Mouse (Mus musculus): ENCODE data around the gene Ppp1r8. TPM values are rescaled to one million over a fixed set of nuclear protein-coding genes. Genes with fewer than 3 reads are reported as not detected.
"Not testable (repeated sequence)": the region's sequence is repeated elsewhere in the genome, so short reads cannot be mapped to it uniquely, and the experiment has no call there.

The Ppp1r8 gene
- polyA plus RNA-seq, 1 experiment from 2014 or later: 55.2 TPM

DNA sequence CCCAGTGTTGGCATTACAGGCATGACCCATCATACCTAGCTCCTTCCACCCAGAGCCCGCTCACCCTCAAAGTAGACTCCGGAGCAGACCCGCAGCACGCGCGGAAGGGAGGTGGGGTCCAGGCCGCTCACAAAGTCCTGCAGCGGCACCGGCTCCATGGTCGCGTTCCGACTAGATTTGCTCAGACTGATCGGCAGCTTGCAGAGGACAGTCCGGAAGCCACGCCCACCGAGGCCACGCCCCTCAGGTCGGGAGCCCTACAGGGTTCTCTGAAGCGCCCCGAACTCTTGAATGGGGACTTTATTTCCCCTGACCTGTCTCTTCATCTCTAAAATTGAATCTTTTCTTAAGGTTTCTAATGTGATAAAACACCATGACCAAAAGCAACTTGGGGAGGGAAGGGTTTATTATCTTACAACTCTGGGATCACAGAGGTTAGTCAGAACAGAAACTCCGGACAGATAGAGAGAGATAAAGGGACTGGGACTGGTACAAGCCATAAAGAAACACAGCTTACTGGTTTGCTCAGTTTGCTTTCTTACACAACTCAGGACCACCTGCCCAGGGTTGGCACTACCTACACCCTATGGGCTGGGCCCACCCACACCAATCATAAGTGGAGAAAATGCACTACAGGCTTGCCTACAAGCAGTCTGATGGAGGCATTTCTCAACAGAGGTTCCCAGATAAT lies 46.6 kb downstream of the Ppp1r8 start, which contains the start of gene Themis2:
Gene Themis2 (minus strand): TSS at position 192 of the 691 bp plus-strand sequence.
- peaks cover 21% of the 10 kb centered on the region for H3K27me3 ChIP-seq
- H3K4me3 ChIP-seq (replicated peaks): peak within 1 kb of the TSS; percentile 38
- no peaks in the 10 kb centered on the region for H3K9me3 ChIP-seq (replicated peaks)
- ATAC-seq (ENCODE audit: insufficient number of reproducible peaks, low FRiP score, low TSS enrichment, low read depth): no peak
- WGBS: 3% methylated on average over 21 of the region's 21 CpGs
- no peak within 1 kb of the TSS for H3K9ac ChIP-seq
- no peak within 1 kb of the TSS for H3K27ac ChIP-seq (replicated peaks)
- peaks cover 5% of the 10 kb centered on the region; the same call in 1 of the 2 replicates for H3K4me1 ChIP-seq
- H3K36me3 ChIP-seq: no peaks in the 10 kb centered on the region
- peak within 1 kb of the TSS; percentile 54 for H3K4me2 ChIP-seq (replicated peaks)

DNA sequence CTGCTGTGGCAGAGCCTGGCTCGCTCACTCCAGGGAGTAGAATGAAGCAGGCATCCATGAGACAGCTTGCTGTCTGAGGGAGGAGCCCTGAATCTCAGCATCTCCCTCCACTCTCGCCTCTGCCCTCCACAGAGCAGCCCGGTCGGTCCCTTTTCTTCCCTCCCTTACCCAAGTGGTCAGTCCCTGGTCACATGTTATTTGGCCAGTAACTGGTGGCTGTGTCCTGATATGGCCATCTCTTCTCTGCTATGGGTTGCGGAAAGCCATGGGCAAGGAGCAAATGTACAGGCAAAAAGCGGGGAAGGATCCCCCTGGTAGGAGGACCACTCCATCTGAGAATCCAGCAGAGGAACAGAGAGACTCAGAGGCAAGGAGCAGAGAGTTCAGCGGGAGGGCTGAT lies 47.8 kb downstream of the Ppp1r8 start:
- H3K4me1 ChIP-seq: peaks cover 5% of the 10 kb centered on the region; the same call in 1 of the 2 replicates
- no peak; the same call in 1 of the 2 replicates for ATAC-seq (ENCODE audit: insufficient number of reproducible peaks, low FRiP score, low TSS enrichment, low read depth)
- no peak overlapping the region for H3K4me3 ChIP-seq (replicated peaks)
- H3K27me3 ChIP-seq: peaks cover 21% of the 10 kb centered on the region
- no peak overlapping the region for H3K9ac ChIP-seq
- H3K27ac ChIP-seq (replicated peaks): no peak overlapping the region
- H3K9me3 ChIP-seq (replicated peaks): no peaks in the 10 kb centered on the region
- no peaks in the 10 kb centered on the region for H3K36me3 ChIP-seq
- H3K4me2 ChIP-seq (replicated peaks): no peak overlapping the region
- 64% methylated on average over 7 of the region's 7 CpGs for WGBS

DNA sequence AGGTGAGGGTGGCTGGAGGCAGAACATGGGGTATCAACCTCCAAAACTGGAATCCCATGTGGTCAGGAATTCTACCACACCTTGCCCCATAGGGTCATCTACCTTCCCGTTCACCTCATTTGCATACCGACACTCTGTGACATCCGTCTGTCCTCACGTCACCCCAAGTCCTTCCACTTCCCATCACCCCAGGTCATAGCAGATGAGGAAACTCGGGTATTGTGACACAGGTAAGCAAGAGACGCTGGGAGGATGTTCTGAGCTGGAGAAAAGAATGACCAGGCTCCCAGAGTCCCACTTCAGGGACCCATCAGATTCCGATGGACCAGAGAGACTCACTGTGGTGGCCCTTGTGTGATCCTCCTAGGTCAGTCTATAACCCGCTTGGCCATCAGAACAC lies 48.2 kb downstream of the Ppp1r8 start:
- Histone ChIP-seq H3K9ac (no peak overlapping the region), H3K4me2 (replicated peaks) (no peak overlapping the region), H3K4me3 (replicated peaks) (no peak overlapping the region), H3K4me1 (peaks cover 5% of the 10 kb centered on the region; the same call in 1 of the 2 replicates), H3K36me3 (no peaks in the 10 kb centered on the region), H3K9me3 (replicated peaks) (no peaks in the 10 kb centered on the region), H3K27ac (replicated peaks) (no peak overlapping the region), H3K27me3 (peaks cover 21% of the 10 kb centered on the region)
- no peak for ATAC-seq (ENCODE audit: insufficient number of reproducible peaks, low FRiP score, low TSS enrichment, low read depth)
- 69% methylated on average over 8 of the region's 8 CpGs for WGBS

DNA sequence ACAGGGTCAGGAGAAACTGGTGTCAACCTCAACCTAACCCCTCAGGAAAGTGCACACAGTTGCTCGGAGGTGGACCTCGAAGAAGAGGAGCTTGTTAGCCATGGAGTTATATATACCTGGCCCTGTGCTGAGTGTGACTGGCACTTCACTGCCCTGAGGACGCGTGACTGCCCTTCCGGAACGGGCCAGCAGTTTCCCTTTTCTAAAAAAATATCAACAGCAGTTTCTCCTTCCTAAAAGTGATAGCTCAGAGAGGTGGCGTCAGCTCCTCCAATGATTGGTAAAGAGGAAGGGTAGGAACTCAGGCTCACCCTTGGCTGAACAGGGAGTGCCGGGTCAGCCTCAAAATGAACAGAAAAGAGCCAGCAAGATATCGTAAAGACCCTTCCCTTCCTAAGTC lies 48.9 kb downstream of the Ppp1r8 start:
- 69% methylated on average over 9 of the region's 9 CpGs for WGBS

DNA sequence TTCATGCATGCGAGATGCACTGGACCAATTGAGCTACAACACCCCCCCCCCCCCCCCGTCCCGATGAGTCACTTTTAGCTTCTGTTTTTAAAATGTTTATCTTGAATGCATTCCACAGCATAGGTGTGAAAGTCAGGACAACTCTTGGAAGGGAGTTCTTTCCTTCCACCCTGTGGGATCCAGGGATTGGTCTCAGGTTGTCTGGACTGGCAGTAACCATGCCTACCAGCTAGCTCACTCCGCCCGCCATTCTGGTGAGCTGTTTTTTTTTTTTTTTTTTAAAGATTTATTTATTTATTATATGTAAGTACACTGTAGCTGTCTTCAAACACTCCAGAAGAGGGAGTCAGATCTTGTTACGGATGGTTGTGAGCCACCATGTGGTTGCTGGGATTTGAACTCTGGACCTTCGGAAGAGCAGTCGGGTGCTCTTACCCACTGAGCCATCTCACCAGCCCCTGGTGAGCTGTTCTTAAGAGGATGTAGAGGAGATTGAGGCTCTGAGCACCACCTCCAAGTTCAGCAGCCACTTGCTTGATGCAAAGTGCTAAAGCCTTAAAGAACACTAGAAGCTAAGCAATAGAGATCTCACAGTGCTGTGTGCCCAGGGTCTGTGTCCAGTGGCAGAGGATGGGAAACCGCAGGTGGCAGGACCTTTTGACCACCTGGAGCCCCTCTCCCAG lies 49.5 kb downstream of the Ppp1r8 start:
- H3K4me3 ChIP-seq (replicated peaks); H3K4me1 ChIP-seq; H3K9ac ChIP-seq; H3K36me3 ChIP-seq; H3K27ac ChIP-seq (replicated peaks); H3K4me2 ChIP-seq (replicated peaks); ATAC-seq (ENCODE audit: insufficient number of reproducible peaks, low FRiP score, low TSS enrichment, low read depth); H3K9me3 ChIP-seq (replicated peaks): not testable (repeated sequence)
- 80% methylated on average over 8 of the region's 9 CpGs for WGBS
- H3K27me3 ChIP-seq: peaks cover 21% of the 10 kb centered on the region

More for the DNA sequence above, 48.9 kb downstream of the Ppp1r8 start:
- Histone ChIP-seq H3K4me3 (replicated peaks) (no peak overlapping the region), H3K27me3 (peaks cover 21% of the 10 kb centered on the region), H3K9ac (no peak overlapping the region), H3K9me3 (replicated peaks) (no peaks in the 10 kb centered on the region), H3K4me2 (replicated peaks) (no peak overlapping the region), H3K4me1 (peaks cover 5% of the 10 kb centered on the region; the same call in 1 of the 2 replicates), H3K36me3 (no peaks in the 10 kb centered on the region), H3K27ac (replicated peaks) (no peak overlapping the region)
- no peak for ATAC-seq (ENCODE audit: insufficient number of reproducible peaks, low FRiP score, low TSS enrichment, low read depth)

DNA sequence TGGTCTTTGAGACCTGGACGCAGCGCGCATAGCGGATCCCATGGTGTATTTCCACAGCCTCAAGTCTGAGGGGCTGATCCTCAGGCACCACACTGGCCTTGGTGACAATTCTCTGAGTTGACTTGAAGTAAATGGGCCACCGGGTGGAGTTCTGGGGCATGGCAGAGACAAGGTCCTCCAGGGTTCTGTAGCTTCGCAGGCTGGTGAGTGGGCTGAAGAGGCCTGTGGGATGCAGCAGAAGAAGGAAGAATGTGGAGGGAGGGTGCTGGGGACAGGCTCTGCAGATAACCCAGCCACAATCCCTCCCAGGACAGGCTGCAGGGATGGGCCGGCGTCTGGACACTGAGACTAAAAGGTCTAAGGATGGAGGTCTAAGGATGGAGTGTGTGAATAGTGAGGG lies 53.2 kb downstream of the Ppp1r8 start:
- Histone ChIP-seq H3K27ac (replicated peaks) (no peak overlapping the region), H3K4me2 (replicated peaks) (no peak overlapping the region), H3K27me3 (peaks cover 3% of the 10 kb centered on the region), H3K9ac (no peak overlapping the region), H3K4me3 (replicated peaks) (no peak overlapping the region), H3K4me1 (no peaks in the 10 kb centered on the region), H3K9me3 (replicated peaks) (no peaks in the 10 kb centered on the region), H3K36me3 (no peaks in the 10 kb centered on the region)
- 83% methylated on average over 8 of the region's 8 CpGs for WGBS
- no peak for ATAC-seq (ENCODE audit: insufficient number of reproducible peaks, low FRiP score, low TSS enrichment, low read depth)

DNA sequence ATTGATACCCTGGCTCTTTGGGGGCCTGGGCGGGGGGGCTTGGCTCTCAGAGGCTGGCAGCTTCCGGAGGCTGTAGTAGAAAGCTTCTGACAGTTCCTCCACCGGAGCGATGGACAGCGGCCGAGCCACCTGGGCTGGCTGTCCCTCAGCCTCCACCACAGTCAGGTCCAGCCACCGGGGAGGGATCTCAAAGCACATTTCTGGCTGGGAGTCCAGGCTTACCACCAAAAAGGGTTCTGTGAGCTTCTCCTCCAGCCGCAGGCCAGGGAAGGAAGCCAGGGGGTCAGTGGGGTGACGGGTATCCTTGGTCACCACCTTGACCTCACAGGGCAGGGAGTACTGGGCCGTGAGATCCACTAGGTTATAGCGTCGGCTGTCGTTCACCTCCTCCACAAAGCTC lies 57.7 kb downstream of the Ppp1r8 start:
- Histone ChIP-seq H3K36me3 (no peaks in the 10 kb centered on the region), H3K9ac (no peak overlapping the region), H3K27ac (replicated peaks) (no peak overlapping the region), H3K4me2 (replicated peaks) (no peak overlapping the region), H3K9me3 (replicated peaks) (no peaks in the 10 kb centered on the region), H3K4me1 (no peaks in the 10 kb centered on the region), H3K4me3 (replicated peaks) (no peak overlapping the region), H3K27me3 (no peaks in the 10 kb centered on the region)
- 84% methylated on average over 13 of the region's 13 CpGs for WGBS
- ATAC-seq (ENCODE audit: insufficient number of reproducible peaks, low FRiP score, low TSS enrichment, low read depth): no peak

DNA sequence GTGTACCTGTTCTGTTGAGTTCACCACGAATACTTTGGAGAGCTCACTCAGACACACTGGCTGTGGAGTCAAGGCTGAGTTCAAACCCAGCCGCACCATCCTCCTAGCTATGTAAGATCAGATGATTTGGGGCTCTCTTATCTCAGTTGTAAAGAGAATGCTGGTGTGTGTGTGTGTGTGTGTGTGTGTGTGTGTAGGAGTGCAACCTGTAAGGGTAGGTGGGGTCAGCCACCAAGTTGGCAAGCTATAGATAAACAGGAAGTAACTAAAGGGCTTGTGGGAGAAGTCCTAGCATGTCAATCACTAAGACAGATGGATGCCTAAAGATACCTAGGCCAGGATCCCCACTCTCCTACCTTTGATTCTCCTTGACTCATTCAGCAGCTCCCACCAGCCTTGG lies 59.2 kb downstream of the Ppp1r8 start:
- H3K4me3 ChIP-seq (replicated peaks): no peak overlapping the region
- ATAC-seq (ENCODE audit: insufficient number of reproducible peaks, low FRiP score, low TSS enrichment, low read depth): no peak
- H3K9me3 ChIP-seq (replicated peaks): no peaks in the 10 kb centered on the region
- no peak overlapping the region for H3K9ac ChIP-seq
- H3K27me3 ChIP-seq: no peaks in the 10 kb centered on the region
- no peak overlapping the region for H3K27ac ChIP-seq (replicated peaks)
- H3K4me2 ChIP-seq (replicated peaks): no peak overlapping the region
- 95% methylated on average over 2 of the region's 2 CpGs for WGBS
- H3K4me1 ChIP-seq: no peaks in the 10 kb centered on the region
- H3K36me3 ChIP-seq: peaks cover 9% of the 10 kb centered on the region

DNA sequence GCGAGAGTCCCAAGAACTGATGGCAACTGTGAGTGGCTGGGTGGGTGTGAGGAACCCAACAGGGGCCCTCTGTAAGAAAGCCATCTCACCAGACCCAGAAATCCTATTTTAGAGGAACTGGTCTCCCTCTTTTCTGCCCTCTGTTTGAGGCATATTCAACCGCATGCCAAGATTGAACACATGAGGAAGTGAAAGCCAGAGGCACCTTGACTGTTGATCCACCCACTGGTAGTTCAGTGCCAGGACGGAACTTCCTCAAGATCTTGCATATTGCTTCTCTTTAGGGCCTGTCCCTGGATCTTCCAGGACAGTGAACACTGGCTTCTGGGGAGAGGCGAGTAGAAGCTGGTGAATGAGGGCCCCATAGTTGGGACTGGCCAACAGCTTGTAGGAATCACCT lies 62.7 kb downstream of the Ppp1r8 start:
- Histone ChIP-seq H3K9me3 (replicated peaks) (no peaks in the 10 kb centered on the region), H3K27me3 (no peaks in the 10 kb centered on the region), H3K27ac (replicated peaks) (no peak overlapping the region), H3K4me1 (no peaks in the 10 kb centered on the region), H3K9ac (no peak overlapping the region), H3K36me3 (peaks cover 44% of the 10 kb centered on the region), H3K4me2 (replicated peaks) (no peak overlapping the region), H3K4me3 (replicated peaks) (no peak overlapping the region)
- ATAC-seq (ENCODE audit: insufficient number of reproducible peaks, low FRiP score, low TSS enrichment, low read depth): no peak
- 76% methylated on average over 4 of the region's 4 CpGs for WGBS

DNA sequence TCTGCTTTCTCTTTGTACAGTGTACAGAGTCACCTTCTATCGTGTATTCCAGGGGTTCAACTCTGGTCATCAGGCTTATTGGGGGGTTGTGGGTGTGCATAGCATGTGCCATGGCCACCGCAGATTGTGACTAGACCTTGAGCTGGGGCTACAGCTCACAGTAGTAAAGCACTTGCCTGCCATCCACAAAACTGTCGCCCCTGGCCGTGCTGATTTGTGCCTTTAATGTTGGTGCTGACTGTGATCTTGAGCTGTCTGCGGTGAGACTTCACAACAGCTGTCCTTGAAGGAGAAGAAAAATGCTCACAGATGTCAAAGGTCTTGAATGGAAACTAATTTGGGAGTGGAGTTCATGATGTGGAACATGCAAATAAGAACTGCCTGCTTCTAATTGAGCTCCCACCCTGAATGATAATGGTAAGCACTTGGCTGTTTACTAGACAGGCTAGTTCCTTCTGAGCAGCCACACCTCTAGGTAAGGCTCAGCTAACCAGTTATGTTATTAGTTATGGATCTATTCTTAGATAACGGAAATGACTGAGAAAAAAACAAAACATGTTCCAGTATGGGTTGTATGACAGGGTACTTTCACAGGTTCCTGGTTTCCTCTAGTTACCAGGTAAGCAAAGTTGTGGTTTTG lies 64.3 kb downstream of the Ppp1r8 start:
- H3K27me3 ChIP-seq: no peaks in the 10 kb centered on the region

More for the DNA sequence above, 64.3 kb downstream of the Ppp1r8 start:
- no peak overlapping the region for H3K9ac ChIP-seq
- ATAC-seq (ENCODE audit: insufficient number of reproducible peaks, low FRiP score, low TSS enrichment, low read depth): no peak
- peaks cover 59% of the 10 kb centered on the region for H3K36me3 ChIP-seq
- no peak overlapping the region for H3K4me3 ChIP-seq (replicated peaks)
- no peaks in the 10 kb centered on the region for H3K9me3 ChIP-seq (replicated peaks)
- 90% methylated on average over 6 of the region's 6 CpGs for WGBS
- no peak overlapping the region for H3K27ac ChIP-seq (replicated peaks)
- no peak overlapping the region for H3K4me2 ChIP-seq (replicated peaks)
- no peaks in the 10 kb centered on the region for H3K4me1 ChIP-seq
